Mouse (Mus musculus) T-helper 1 cell (primary cell): ENCODE results near the gene Dlx4.

Experiments used
- in situ Hi-C: fragments of 300-600 bp; cut with MboI, MseI; formaldehyde crosslinking; loops from one replicate; pipeline ENCODE4 v1.15.1; 2025; ENCODE audit warnings: high pct_unique_total_duplicates

Dlx4 gene

GRCm38 (mm10) chr11:95104266-95104665 is 41.8 kb downstream of the Dlx4 start:
- in situ Hi-C loops = no loop called here

DNA sequence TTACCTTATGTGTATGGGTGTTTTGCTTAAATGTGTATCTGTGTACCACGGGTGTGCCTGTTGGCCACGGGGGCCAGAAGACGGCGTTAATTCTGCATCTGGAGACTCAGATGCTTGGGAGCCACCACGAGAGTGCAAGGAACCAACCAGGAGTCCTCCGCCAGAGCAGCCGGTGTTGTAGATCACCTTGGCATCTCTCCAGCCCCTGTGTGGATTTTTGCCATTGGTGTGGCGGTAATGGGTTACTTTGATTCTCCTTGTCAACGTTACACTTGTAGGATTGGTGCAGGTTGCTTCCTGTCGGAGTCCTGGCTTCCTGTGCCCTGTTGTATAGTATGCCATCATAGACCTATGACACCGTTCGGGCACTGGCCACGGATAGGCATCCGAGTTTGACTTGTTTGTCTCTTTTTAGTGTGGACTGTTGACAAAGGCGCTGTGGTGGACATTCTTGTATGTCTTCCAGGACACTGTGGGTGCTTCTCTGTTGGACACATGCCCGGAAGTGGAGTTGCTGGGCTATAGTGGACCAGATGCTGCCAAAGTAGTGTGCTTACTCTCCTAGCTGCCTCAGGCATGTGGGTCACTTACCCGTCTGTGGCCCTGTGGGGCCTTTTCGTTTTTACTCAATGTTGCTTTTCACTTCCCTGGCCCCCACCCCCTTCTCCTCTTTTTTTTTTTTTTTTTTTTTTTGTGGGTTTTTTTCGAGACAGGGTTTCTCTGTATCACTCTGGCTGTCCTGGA is 43.7 kb downstream of the Dlx4 start:
- in situ Hi-C loops = no loop called here

DNA sequence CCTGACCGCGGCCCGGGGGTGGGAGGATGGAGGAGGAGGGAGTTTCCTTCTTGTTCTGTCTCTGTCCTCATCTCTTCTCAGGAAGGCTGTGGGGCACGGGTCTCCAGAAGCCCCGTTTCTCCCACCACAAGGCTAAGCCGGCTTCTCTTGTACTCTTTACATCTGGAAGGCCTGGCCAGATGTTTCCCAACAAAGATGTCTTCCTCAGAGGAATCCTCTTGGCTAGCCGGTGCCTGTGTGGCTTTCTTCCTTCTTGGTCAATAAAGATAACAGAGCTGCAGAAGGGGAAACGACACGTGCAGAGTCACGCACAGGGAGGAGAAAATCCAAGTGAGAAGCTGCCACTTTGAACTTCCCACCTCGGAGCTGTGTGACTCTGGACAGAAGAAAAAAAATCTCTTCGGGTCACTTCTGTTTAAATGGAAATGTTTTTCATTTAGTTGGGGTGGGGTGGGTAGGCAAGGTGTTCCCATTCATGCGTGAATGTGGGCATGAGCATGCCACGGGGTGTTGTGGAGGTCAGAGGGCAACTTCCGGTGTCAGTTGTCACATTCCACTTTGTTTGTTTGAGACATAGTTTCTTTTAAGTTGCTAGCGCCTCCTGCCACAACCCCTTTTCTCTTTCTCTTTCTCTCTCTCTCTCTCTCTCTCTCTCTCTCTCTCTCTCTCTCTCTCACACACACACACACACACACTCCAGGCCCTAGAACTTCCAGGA is 44.8 kb downstream of the Dlx4 start:
- in situ Hi-C loops = no loop called here

DNA sequence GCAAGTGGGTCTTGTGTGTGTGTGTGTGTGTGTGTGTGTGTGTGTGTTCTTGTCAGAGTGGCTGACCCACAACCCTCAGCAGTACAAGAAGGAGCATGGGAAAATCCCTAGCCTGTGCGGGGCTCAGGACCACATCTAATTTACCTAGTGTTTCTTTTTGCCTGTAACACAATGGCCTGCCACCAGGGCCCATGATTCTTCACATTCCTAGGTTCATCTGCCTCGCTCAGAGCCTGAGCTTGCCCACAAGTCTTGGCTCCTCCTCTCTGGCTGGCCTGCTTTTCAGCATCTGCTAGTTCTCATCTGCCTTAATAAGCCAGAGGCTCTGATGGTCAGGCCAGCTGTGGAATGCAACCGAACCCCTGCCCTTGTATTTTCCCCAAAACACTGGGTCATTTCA is 45.7 kb downstream of the Dlx4 start:
- in situ Hi-C loops = no loop called here

DNA sequence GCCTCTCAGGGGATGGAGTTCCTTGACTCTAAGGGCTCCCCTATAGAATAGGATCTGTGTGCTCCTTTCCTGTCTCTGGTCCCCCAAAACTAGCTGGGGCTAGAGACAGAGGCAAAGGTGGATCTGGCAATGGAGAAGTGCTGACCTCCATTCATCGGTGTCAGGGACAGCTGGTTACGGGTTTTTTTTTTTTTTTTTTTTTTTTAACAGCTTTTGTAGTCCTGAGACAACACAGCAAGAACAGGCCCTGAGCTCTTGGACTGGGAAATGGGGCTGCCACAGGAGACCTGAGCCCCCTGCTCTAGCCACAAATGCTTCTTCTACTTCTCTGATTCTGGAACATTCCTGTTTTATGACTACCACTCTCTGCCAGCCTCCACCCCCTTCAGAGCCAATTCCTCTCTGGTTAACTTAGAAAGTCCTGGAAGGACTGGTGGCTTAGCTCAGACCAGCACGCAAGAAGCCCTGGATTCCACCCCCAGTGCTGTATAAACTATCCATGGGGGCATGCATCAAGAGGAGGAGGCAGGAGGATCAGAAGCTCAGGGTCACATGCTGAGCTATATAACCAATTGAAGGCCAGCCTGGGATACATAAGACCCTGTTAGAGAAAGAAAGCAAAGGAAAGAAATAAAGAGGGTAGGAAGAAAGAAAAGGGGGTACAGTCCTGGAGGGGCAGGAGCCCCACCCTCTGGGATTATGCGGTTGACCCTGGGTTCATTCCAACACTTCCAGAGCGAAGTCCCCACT is 47.5 kb downstream of the Dlx4 start:
- in situ Hi-C loops = no loop called here

- in situ Hi-C loops = no loop called here
Measured at GRCm38 (mm10) chr11:95097889-95098288, 48.2 kb downstream of the Dlx4 start.

GRCm38 (mm10) chr11:95096608-95097373 is 49.3 kb downstream of the Dlx4 start:
- in situ Hi-C loops = no loop called here

- in situ Hi-C loops = no loop called here
Measured at GRCm38 (mm10) chr11:95095596-95095995, 50.5 kb downstream of the Dlx4 start.

DNA sequence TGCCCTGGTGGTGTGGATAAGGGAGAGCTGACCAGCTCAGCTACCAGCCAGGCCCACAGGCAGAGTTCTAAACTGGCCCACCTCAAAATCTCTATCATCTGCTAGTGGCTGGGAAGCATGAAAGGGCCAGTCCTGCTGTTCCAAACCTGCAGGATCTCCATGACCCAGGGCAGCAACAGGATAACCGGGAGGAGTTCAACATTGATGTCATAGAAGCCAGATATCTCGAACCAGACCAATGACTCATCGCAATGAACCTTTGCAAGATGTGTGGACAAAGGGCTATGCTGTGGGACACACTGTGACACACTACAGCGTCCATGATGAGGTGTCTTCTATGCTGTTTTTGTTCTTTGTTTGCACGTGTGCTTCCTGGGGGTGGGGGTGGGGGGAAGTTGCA is 53.0 kb downstream of the Dlx4 start:
- in situ Hi-C loops = no loop called here
